Mouse (Mus musculus): ENCODE measurements around the gene Gm13287.
"Not testable (repeated sequence)": the region's sequence is repeated elsewhere in the genome, so short reads cannot be mapped to it uniquely, and the experiment has no call there.

Gene Gm13287

GRCm38 (mm10) chr4:88802954-88803353 is at the start of gene Gm13287:
TSS of gene Gm13287 (plus strand) at chr4:88803254.
- not testable (repeated sequence) for DNase-seq (ENCODE audit: low spot score)

GRCm38 (mm10) chr4:88754818-88755340 is 48.2 kb upstream of the Gm13287 start, which contains the start of gene Gm13271:
TSS of gene Gm13271 (plus strand) at chr4:88754868.
- peak; percentile 72 for DNase-seq (ENCODE audit: low spot score)

GRCm38 (mm10) chr4:88756581-88757513 is 46.2 kb upstream of the Gm13287 start:
- not testable (repeated sequence) for DNase-seq (ENCODE audit: low spot score)

GRCm38 (mm10) chr4:88757628-88758031 is 45.4 kb upstream of the Gm13287 start:
- DNase-seq (ENCODE audit: low spot score), result peak; percentile 88

- DNase-seq (ENCODE audit: low spot score), result not testable (repeated sequence)
These were observed 44.3 kb upstream of the Gm13287 start for GRCm38 (mm10) chr4:88758751-88759150.

GRCm38 (mm10) chr4:88759610-88760268 is 43.3 kb upstream of the Gm13287 start, which contains the start of gene Gm13283:
TSS of gene Gm13283 (plus strand) at chr4:88760119.
- peak; percentile 41 for DNase-seq (ENCODE audit: low spot score)

- DNase-seq (ENCODE audit: low spot score), result not testable (repeated sequence)
These were observed 42.6 kb upstream of the Gm13287 start for GRCm38 (mm10) chr4:88760431-88760830.

GRCm38 (mm10) chr4:88761776-88762175 is 41.3 kb upstream of the Gm13287 start:
- DNase-seq (ENCODE audit: low spot score), result peak; percentile 76

- not testable (repeated sequence) for DNase-seq (ENCODE audit: low spot score)
These were observed 40.7 kb upstream of the Gm13287 start for GRCm38 (mm10) chr4:88762341-88762740.

- DNase-seq (ENCODE audit: low spot score), result not testable (repeated sequence)
These were observed 39.6 kb upstream of the Gm13287 start for GRCm38 (mm10) chr4:88763384-88764018.

- not testable (repeated sequence) for DNase-seq (ENCODE audit: low spot score)
These were observed 29.5 kb upstream of the Gm13287 start, which contains the start of gene Gm13290 for GRCm38 (mm10) chr4:88773534-88773933. TSS of gene Gm13290 (plus strand) at chr4:88773834.

GRCm38 (mm10) chr4:88776622-88777021 is 26.4 kb upstream of the Gm13287 start, which contains the start of gene Gm13289:
TSS of gene Gm13289 (plus strand) at chr4:88776922.
- not testable (repeated sequence) for DNase-seq (ENCODE audit: low spot score)

GRCm38 (mm10) chr4:88779550-88779949 is 23.5 kb upstream of the Gm13287 start, which contains the start of gene Gm13272:
TSS of gene Gm13272 (plus strand) at chr4:88779850.
- DNase-seq (ENCODE audit: low spot score), result not testable (repeated sequence)

GRCm38 (mm10) chr4:88780320-88780719 is 22.7 kb upstream of the Gm13287 start:
- DNase-seq (ENCODE audit: low spot score), result not testable (repeated sequence)

GRCm38 (mm10) chr4:88781831-88782230 is 21.2 kb upstream of the Gm13287 start, which contains the start of gene Ifnz:
TSS of gene Ifnz (plus strand) at chr4:88782131.
- DNase-seq (ENCODE audit: low spot score), result not testable (repeated sequence)

- not testable (repeated sequence) for DNase-seq (ENCODE audit: low spot score)
These were observed 20.7 kb upstream of the Gm13287 start for GRCm38 (mm10) chr4:88782335-88782734.

- DNase-seq (ENCODE audit: low spot score), result not testable (repeated sequence)
These were observed 17.6 kb upstream of the Gm13287 start, which contains the start of gene Gm13276 for GRCm38 (mm10) chr4:88785409-88785808. TSS of gene Gm13276 (plus strand) at chr4:88785709.

GRCm38 (mm10) chr4:88788402-88788801 is 14.7 kb upstream of the Gm13287 start, which contains the start of gene Gm13277:
TSS of gene Gm13277 (plus strand) at chr4:88788632.
- DNase-seq (ENCODE audit: low spot score), result not testable (repeated sequence)

- DNase-seq (ENCODE audit: low spot score), result not testable (repeated sequence)
These were observed 11.8 kb upstream of the Gm13287 start, which contains the start of gene Gm13278 for GRCm38 (mm10) chr4:88791250-88791649. TSS of gene Gm13278 (plus strand) at chr4:88791550.

GRCm38 (mm10) chr4:88793936-88794675 is 8.9 kb upstream of the Gm13287 start, which contains the start of gene Gm13275:
TSS of gene Gm13275 (plus strand) at chr4:88794487.
- DNase-seq (ENCODE audit: low spot score), result peak; percentile 40
